Mouse (Mus musculus) lung, adult 2 months (tissue): Measurements from ENCODE around the gene Mx1. TPM values are rescaled to one million over a fixed set of nuclear protein-coding genes. Genes with fewer than 3 reads are reported as not detected.

Experiments used
- DNase-seq: peaks from one replicate; pipeline ENCODE4 v3.0.0; 2022
- H3K4me1 ChIP-seq: fragments of 200-500 bp; 2 replicates; pipeline ENCODE4 v1.6.1; 2011; ENCODE audit warnings: low read length; ENCODE audit not compliant: control insufficient read depth, insufficient read depth
- H3K4me3 ChIP-seq: fragments of 200-500 bp; replicated peaks from 2 replicates; pipeline ENCODE3; 2011; ENCODE audit warnings: low read depth, mild to moderate bottlenecking, control low read depth, low read length; ENCODE audit errors: extremely low read depth
- CTCF ChIP-seq: fragments of 200-500 bp; IDR thresholded peaks from 2 replicates; pipeline ENCODE4 v1.5.1; 2011; ENCODE audit warnings: mild to moderate bottlenecking, low read length, control low read depth; ENCODE audit not compliant: insufficient read depth
- POLR2A ChIP-seq: fragments of 200-500 bp; IDR thresholded peaks from 2 replicates; pipeline ENCODE4 v1.6.1; 2011; ENCODE audit warnings: low read depth, mild to moderate bottlenecking, control low read depth, low read length, borderline replicate concordance; ENCODE audit errors: extremely low read depth
- WGBS: fragments of 180-500 bp; shearing (Covaris S2); methylation state at CpG from one replicate; pipeline ENCODE4 v1.1.7; 2018; 5-methylcytosine and 5-hydroxymethylcytosine counted together
- polyA plus RNA-seq: library from polyadenylated mRNA; depleted of rRNA; stranded (reverse); fragments of >200 nt; gene quantifications from 2 replicates; pipeline ENCODE4 v1.2.3, GENCODE M21; 2012

Mx1 gene
- polyA plus RNA-seq, 1 experiment = 2.3 TPM

DNA sequence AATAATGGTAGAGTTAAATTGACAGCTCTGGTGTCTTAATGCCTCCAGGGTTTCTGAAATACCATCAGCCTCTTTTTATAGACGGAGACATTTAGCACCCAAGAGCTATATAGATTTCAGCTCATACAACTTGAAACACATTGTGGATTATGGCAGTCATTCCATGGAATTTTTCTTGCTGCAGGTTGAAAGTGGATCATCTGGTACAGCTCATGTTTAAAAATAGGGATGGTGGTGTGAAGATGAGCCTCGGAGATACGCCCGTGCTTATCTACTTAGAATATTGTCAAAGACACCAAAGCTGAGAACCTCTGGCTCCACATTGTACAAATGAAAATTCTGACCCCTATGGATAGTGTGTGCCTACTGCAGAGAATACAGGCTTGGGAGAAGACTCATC lies 32.6 kb downstream of the Mx1 start:
- DNase-seq = no peak
- Histone ChIP-seq H3K4me3 (no peak overlapping the region), H3K4me1 (peaks cover 2% of the 10 kb centered on the region; the same call in 1 of the 2 replicates)
- TF ChIP-seq CTCF = no peak
- WGBS = 93% methylated on average over 4 of the region's 4 CpGs

DNA sequence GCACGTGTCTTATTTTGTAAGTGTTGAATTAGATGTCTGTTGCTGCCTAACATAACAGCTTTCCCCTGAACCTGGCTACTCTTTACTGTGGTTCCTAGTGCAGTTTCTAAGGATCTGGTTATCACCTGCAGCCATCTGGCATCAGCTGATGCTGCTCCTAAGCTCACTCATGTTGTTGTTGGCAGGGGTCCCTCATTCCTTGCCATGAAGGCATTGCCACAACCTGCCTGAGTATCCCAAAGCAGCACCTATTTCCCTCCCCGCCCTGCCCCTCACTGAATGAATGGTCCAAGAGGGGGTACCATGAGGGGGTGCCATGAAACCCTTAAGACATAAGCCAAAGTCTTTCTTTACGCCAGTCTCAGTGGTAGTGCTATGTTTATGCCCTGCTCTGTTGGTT lies 34.7 kb downstream of the Mx1 start:
- no peak overlapping the region for H3K4me3 ChIP-seq
- H3K4me1 ChIP-seq = peaks cover 2% of the 10 kb centered on the region; the same call in 1 of the 2 replicates
- 88% methylated on average over 3 of the region's 3 CpGs for WGBS
- DNase-seq = no peak
- no peak for TF ChIP-seq CTCF
- TF ChIP-seq POLR2A = no peak

DNA sequence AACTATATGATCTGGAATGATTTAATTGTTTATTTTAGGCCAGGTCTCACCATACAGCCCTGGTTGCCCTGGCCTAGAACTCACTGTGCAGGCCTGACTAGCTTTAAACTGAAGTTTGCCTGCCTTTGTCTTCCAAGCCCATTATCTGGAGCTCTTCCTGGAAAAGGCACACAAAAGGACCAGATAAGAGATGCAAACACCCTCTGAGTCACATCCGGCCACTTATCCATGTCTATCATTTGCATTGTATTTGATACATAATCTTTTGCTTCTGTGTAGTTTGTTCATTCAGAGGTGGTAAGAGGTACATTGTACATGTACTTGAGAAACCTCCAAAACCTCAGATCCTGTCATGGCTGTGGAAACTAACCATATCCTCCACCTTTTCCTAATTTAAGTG lies 39.1 kb downstream of the Mx1 start:
- Histone ChIP-seq H3K4me3 (no peak overlapping the region), H3K4me1 (no peaks in the 10 kb centered on the region; the same call in 1 of the 2 replicates)
- DNase-seq = no peak
- TF ChIP-seq CTCF = no peak
- WGBS = 68% methylated on average over 1 of the region's 1 CpGs

DNA sequence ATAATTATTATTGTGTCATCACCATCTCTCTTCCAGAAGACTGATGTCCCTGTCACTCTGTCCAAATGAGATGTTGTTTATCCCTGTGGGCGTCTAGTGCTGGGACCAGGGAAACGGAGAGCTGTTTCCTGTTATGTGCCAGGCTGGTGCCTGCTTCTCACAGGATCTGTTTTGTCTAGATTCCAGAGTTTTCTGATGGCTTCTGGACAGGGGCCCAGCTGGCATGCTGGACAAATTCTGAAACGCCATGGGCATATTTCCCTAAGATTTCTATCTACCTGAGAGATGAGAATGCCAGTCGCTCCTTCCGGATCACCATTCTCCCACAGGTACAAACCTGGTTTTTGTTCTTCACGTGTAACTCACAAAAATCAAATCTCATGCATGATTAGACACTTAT lies 41.0 kb downstream of the Mx1 start:
- H3K4me3 ChIP-seq = no peak overlapping the region
- H3K4me1 ChIP-seq = no peaks in the 10 kb centered on the region; the same call in 1 of the 2 replicates
- WGBS = 64% methylated on average over 6 of the region's 6 CpGs
- DNase-seq = no peak
- TF ChIP-seq CTCF (no peak), POLR2A (no peak)

DNA sequence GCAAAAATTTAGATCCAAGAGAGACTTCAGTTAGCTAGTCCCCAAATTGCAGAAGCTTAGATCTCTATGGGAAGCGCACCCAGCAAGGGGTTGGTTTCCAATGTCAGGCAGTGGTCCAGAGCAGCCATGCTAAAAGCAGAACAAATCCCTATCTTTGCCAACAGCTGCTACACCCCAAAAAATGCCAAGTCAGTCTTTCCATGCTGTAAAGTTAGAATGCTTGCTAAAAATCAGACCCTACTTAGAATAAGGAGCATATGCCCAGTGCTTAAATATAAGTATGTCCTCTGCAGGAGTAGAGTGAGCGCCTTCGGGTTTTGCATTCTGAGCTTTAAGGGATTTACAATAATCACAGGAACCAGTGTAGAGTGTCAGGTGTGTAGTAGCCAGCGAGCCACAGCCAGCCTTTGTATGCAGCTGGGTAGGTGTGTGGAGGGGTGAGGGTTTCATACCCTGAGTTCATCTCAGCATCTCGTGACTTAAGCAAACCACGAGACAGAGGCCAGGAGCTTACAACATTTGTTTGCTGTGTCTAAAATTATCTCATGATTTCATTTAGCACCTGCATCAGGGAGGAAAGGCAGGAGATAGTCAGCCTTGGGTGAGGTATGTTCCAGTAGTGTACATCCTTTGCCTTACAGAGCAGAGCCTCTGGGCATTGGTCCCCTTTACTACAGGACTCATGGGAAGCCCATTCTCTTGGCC lies 43.8 kb downstream of the Mx1 start:
- Histone ChIP-seq H3K4me3 (no peak overlapping the region), H3K4me1 (no peaks in the 10 kb centered on the region; the same call in 1 of the 2 replicates)
- WGBS = 82% methylated on average over 6 of the region's 6 CpGs
- DNase-seq = no peak
- TF ChIP-seq POLR2A (no peak), CTCF (no peak)

DNA sequence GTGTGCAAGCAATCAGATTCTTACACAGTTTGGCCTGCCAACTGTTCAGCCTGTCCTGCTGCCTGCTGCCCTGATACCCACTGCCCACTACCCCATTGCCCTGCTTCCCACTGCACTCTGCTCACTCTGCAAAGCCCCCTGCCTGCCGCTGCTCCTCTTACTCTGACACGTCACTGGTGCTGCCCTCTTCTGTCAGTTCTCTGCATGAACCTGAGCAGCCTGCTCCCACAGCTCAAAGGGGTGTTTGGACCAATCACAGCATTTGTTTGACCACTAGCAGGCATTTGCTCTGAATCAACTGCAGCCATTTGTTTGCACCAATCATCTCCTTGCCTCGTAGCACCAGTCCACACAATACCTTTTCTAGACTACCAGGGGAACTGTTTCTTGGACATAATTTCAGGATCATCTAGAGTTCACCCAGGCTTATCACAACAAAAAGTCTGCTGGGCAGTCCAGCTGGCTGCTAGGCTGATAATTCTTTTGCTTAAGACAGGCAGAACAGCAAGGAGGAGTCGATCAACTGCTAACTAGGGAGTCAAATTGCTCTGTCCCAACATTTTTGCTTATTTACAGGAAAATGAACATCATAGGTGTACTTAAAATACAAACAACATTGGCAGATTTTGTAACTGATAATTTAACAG lies 44.7 kb downstream of the Mx1 start:
- Histone ChIP-seq H3K4me1 (no peaks in the 10 kb centered on the region), H3K4me3 (no peak overlapping the region)
- peak; percentile 34 for DNase-seq
- WGBS = 16% methylated on average over 4 of the region's 4 CpGs
- TF ChIP-seq POLR2A (no peak), CTCF (peak; percentile 66)

DNA sequence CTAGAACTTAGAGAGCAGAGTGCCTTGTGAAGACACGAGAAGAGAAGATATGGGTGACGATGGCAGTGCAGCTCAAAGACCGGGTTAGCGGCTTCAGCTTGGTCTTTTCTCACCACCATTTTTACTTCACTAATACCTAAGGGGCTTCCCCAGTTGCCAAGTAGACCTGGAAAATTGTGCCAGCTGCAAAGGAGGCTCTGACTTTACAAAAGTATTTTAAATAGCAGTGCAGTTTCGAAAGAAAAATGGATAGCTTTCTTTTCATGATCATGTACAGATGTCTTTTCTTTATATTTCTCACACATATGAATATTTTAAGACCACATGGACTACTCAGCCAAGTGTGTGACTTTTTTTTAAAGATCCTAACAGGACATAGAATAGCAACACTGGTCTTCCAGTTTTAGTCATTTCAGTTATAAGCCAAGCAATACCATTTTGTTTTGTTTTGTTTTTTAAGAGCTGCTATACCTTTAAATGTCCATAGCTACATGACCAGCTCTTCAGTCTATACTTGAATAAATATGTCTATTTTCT lies 57.2 kb downstream of the Mx1 start:
- no peak for DNase-seq
- Histone ChIP-seq H3K4me3 (no peak overlapping the region), H3K4me1 (no peaks in the 10 kb centered on the region; the same call in 1 of the 2 replicates)
- 93% methylated on average over 5 of the region's 5 CpGs for WGBS
- TF ChIP-seq CTCF (no peak), POLR2A (no peak)

DNA sequence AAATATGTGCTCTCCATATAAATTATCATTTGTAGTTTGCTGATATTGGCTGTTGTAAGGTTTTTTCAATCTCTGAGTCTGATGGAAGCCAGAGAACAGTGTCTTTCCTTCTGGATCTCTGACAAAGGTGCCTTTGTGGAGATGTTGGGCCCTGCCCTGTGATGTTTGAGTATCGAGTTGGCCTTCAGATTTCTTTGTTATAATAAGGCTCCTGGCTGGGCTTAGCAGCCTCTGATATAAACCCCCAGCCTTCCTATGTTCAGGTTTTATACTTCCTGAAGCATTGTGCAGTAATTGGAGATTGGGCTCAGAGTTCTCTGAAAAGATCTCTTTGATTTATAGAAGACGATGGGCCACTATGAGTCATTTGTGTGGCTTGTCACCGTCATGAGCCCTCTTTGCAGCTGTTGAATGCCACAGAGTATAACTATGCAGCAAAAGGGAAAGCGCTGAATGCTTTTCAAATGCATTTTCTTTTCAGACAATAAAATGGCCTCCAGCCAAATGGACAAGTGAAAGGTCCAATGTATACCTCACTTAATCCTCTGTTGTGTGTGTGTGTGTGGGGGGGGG lies 60.4 kb downstream of the Mx1 start:
- DNase-seq = no peak
- 48% methylated on average over 4 of the region's 4 CpGs for WGBS

DNA sequence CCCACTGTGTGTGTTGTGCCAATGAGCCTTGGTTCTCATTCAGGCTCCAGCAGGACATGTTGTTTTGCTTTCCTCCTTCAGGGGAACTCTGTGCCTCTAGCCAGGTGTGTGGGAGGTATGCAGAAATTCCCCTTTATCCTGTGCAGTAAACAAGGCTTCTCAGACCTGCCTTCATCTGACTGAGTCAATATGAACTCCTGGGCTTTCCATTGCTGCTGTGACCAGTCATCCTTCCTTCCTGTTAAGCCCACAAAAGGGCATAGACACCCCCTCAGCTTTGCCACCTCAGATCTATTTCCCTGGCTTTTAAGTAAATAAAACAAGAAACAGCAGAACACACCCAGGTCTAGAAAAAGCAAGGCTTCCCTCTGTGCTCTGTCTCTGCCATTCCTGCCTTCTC lies 61.0 kb downstream of the Mx1 start:
- no peak for TF ChIP-seq CTCF
- no peak for TF ChIP-seq POLR2A
- no peak for DNase-seq
- Histone ChIP-seq H3K4me3 (no peak overlapping the region), H3K4me1 (no peaks in the 10 kb centered on the region; the same call in 1 of the 2 replicates)

More for the DNA sequence above, 60.4 kb downstream of the Mx1 start:
- TF ChIP-seq CTCF (no peak), POLR2A (no peak)
- Histone ChIP-seq H3K4me1 (no peaks in the 10 kb centered on the region; the same call in 1 of the 2 replicates), H3K4me3 (no peak overlapping the region)

DNA sequence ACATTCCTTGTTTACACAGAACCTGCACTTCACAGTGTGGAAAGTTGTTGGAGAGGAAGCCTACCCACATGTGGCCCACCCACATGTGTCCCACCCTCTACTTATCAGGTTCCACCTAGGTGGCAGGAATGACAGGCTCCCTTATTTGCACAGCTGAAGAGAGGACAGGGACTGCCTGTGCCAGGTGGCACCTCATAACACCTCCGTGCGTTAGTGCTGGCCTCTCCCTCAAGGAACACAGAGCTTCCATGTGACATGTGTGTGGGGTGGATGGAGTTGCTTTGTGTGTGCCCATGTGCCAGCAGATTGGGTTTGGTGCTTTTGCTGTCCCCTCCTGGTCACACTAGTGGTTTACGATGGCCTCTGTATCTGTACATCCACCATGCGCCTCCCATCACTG lies 62.7 kb downstream of the Mx1 start:
- TF ChIP-seq CTCF = no peak
- no peak for TF ChIP-seq POLR2A
- H3K4me1 ChIP-seq = no peaks in the 10 kb centered on the region; the same call in 1 of the 2 replicates
- H3K4me3 ChIP-seq = no peak overlapping the region
- DNase-seq = no peak
- 90% methylated on average over 4 of the region's 4 CpGs for whole genome bisulfite sequencing
